In the genomic region with DNA sequence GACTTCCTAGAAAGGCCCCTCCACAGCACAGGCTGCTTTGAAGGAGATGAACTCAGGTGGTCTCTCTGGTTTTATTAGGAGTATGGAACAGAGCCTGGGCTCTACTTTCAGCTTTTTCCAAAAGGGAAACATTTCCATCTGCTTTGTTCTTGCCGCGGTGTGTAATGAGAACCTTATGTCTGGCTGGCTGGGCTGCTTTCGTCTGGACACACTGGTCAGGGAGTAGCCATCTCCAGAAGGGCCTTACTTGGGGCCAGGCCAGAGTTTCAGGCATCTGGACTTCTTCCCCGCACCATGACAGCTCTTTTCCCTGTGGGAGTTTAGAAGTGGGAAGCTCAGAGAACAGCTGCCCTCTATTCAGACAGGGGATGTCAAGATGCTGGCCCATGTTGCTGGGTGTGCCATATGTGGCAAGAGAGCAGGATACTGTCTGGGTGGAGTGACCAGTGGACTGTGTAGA, we compare ENCODE assay signal across 8 mouse cellular contexts. TPM values are rescaled to one million over a fixed set of nuclear protein-coding genes. Genes with fewer than 3 reads are reported as not detected.
A peak's percentile ranks its signal among the peaks of the same experiment; 100 is the strongest.
DNase-seq lines count a peak whose midpoint lies in the region; ATAC-seq and TF ChIP-seq lines count a peak whose summit lies in the region.

No protein-coding gene starts in this region.

- ATAC-seq in neural tube, embryonic 15.5 days (ENCODE audit: low FRiP score) = no peak
- no peak for ATAC-seq in midbrain, embryonic 15.5 days (replicated peaks)
- ATAC-seq in megakaryocyte, adult 5-6 weeks (ENCODE audit: poor library complexity, severe bottlenecking) = no peak

- intact Hi-C loops in heart, postnatal 25 days (cut with DNase I) = no loop called here

- no peak overlapping the region for H3K4me2 ChIP-seq in neural tube, embryonic 15.5 days
- no peak overlapping the region for H3K4me2 ChIP-seq in midbrain, embryonic 15.5 days

- no peak overlapping the region for H3K9ac ChIP-seq in neural tube, embryonic 15.5 days (replicated peaks)
- H3K9ac ChIP-seq in midbrain, embryonic 15.5 days = no peak overlapping the region

- no peak overlapping the region for H3K27ac ChIP-seq in neural tube, embryonic 15.5 days (replicated peaks)
- no peak overlapping the region for H3K27ac ChIP-seq in midbrain, embryonic 15.5 days

- H3K4me1 ChIP-seq in neural tube, embryonic 15.5 days = no peaks in the 10 kb centered on the region
- H3K4me1 ChIP-seq in lung, adult 2 months (ENCODE audit: control insufficient read depth, insufficient read depth, low read length) = 0 out of 2 replicates have a peak, but pooled peaks cover 3% of the 10 kb centered on the region
- H3K4me1 ChIP-seq in midbrain, embryonic 15.5 days = no peaks in the 10 kb centered on the region

- no peaks in the 10 kb centered on the region for H3K9me3 ChIP-seq in neural tube, embryonic 15.5 days (replicated peaks)
- H3K9me3 ChIP-seq in midbrain, embryonic 15.5 days = no peaks in the 10 kb centered on the region

- 87% methylated on average over 4 of the region's 4 CpGs for WGBS in neural tube, embryonic 15.5 days
- 73% methylated on average over 4 of the region's 4 CpGs for WGBS in lung, adult 2 months
- WGBS in midbrain, embryonic 15.5 days = 78% methylated on average over 4 of the region's 4 CpGs

- no peak for TF ChIP-seq POLR2A in lung, adult 2 months (IDR thresholded peaks at IDR 0.05; ENCODE audit: borderline replicate concordance, extremely low read depth, low read depth, low read length)

- DNase-seq in neural tube, embryonic 10.5 days (ENCODE audit: extremely low spot score, low spot score) = peak; percentile 55
- DNase-seq in heart, postnatal 25 days (ENCODE audit: low spot score) = peak; percentile 83
- DNase-seq in lung, adult 2 months = peak; percentile 20
- DNase-seq in urinary bladder, postnatal 4 days (ENCODE audit: low spot score in 2 of 2) = peak; percentile 81 to 85
- DNase-seq in cerebellum, adult 9-11 months = no peak

- H3K4me3 ChIP-seq in neural tube, embryonic 15.5 days (replicated peaks) = no peak overlapping the region
- no peak overlapping the region for H3K4me3 ChIP-seq in lung, adult 2 months (replicated peaks; ENCODE audit: extremely low read depth, low read depth, low read length)
- no peak overlapping the region for H3K4me3 ChIP-seq in midbrain, embryonic 15.5 days

- H3K27me3 ChIP-seq in neural tube, embryonic 15.5 days (replicated peaks) = no peaks in the 10 kb centered on the region
- H3K27me3 ChIP-seq in midbrain, embryonic 15.5 days (replicated peaks) = no peaks in the 10 kb centered on the region

- TF ChIP-seq CTCF in lung, adult 2 months (IDR thresholded peaks at IDR 0.05; ENCODE audit: insufficient read depth, low read length) = no peak

- H3K36me3 ChIP-seq in neural tube, embryonic 15.5 days = no peaks in the 10 kb centered on the region
- no peaks in the 10 kb centered on the region for H3K36me3 ChIP-seq in midbrain, embryonic 15.5 days (replicated peaks)

RNA-seq across cellular contexts. Expression of a gene that starts 40.0 kb away (rescaled TPM):
- 12.2 and 12.7 TPM in 2 replicates for polyA plus RNA-seq in neural tube, embryonic 15.5 days (2015; fragmentation: Nextera tagmentation; extraction: Ambion mirVana)
- total RNA-seq in heart, postnatal 25 days (2021) = 1 to 10 TPM; 1.2 TPM
- 12.1 and 14.2 TPM in 2 replicates for polyA plus RNA-seq in lung, adult 2 months (2012; rRNA removed)
- 16.7 and 16.9 TPM in 2 replicates for polyA plus RNA-seq in midbrain, embryonic 15.5 days (2015; fragmentation: Nextera tagmentation; extraction: Ambion mirVana)
- total RNA-seq in megakaryocyte, adult 5-6 weeks (2015) = not detected in 2 replicates
- 0.07 TPM in 1 of 2 replicates, not detected in the other for total RNA-seq in megakaryocyte, adult 5-6 weeks (2017)

RNA-seq across cellular contexts. Expression of a gene that starts 50.1 kb away (rescaled TPM):
- polyA plus RNA-seq in neural tube, embryonic 15.5 days (2015; fragmentation: Nextera tagmentation; extraction: Ambion mirVana) = 9.6 and 15.5 TPM in 2 replicates
- under 1 TPM; 0.17 to 0.39 TPM for total RNA-seq in heart, postnatal 25 days (2021)
- 0.26 and 0.34 TPM in 2 replicates for polyA plus RNA-seq in lung, adult 2 months (2012; rRNA removed)
- polyA plus RNA-seq in midbrain, embryonic 15.5 days (2015; fragmentation: Nextera tagmentation; extraction: Ambion mirVana) = 11.6 and 13.0 TPM in 2 replicates
- total RNA-seq in megakaryocyte, adult 5-6 weeks (2015) = 26.9 and 30.8 TPM in 2 replicates
- total RNA-seq in megakaryocyte, adult 5-6 weeks (2017) = 18.4 and 23.7 TPM in 2 replicates

RNA-seq across cellular contexts. Expression of a gene that starts 50.2 kb away (rescaled TPM):
- polyA plus RNA-seq in neural tube, embryonic 15.5 days (2015; fragmentation: Nextera tagmentation; extraction: Ambion mirVana) = 68.8 and 78.1 TPM in 2 replicates
- 10 to 100 TPM; 22.9 to 23.9 TPM for total RNA-seq in heart, postnatal 25 days (2021)
- polyA plus RNA-seq in lung, adult 2 months (2012; rRNA removed) = 24.3 and 36.3 TPM in 2 replicates
- polyA plus RNA-seq in midbrain, embryonic 15.5 days (2015; fragmentation: Nextera tagmentation; extraction: Ambion mirVana) = 97.4 and 104 TPM in 2 replicates
- total RNA-seq in megakaryocyte, adult 5-6 weeks (2015) = 58.4 and 67.9 TPM in 2 replicates
- total RNA-seq in megakaryocyte, adult 5-6 weeks (2017) = 117 and 154 TPM in 2 replicates
